Mouse (Mus musculus) WW6 (cell line): Measurements from ENCODE around the gene Fam155a.

Experiments
- DNase-seq: peaks from one replicate; pipeline ENCODE4 v3.0.0-alpha.2; 2013; ENCODE audit warnings: low read depth, low spot score

The Fam155a gene

DNA sequence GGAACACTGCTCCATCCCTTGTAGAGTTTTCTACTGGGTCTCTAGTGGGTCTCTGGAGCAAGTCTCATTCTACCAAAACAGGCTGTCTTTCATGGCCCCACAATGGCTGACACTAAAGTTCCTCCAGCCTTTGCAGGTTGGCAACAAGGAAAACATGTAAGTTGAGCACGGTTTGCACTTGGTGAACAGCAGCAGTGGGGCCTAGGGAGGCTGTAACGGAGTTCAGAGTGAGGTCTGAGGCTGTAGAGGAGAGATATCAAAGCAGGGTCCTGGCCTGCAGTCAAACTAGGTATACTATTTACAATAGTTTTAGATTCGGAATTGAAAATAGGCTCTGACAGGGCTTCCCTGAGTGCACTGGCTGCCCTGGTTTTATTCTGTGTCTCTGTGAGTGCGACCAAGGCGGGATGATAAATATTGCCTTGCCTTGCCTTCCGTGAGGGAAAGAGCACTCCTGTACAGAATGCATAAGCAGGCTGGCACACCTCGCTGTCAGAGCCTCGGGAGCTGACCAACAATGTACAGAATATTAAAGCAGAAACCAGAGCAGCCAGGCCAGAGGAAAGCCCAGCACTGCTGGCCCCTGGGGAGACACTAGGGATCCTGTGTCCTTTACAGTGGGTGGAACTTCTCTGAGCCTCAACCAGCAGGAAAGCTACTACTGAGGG lies 277.3 kb downstream of the Fam155a start:
- no peak for DNase-seq

- no peak for DNase-seq
Observed at GRCm38 (mm10) chr8:9482565-9482964, 288.4 kb downstream of the Fam155a start.

GRCm38 (mm10) chr8:9471290-9471689 lies 299.7 kb downstream of the Fam155a start:
- DNase-seq = no peak

DNA sequence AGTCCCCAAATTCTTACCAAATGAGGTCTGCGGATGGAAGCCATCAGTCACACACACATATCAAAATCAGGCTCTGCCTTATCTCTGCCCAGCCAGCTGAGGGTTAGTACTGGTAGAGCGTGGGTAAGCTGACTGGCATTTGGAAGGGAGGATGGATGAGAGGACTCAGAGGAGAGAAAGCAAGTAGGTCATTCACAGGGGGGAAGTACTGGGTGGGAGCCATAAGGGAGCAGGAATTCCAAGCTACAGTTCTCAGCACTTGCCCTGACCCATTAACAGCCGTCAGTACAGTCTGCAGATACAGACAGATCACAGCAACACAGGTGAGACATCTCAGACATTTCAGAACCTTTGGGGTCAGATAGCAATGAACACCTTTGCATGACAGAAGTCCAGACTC lies 300.8 kb downstream of the Fam155a start:
- no peak for DNase-seq

GRCm38 (mm10) chr8:9461111-9461510 lies 309.9 kb downstream of the Fam155a start:
- DNase-seq = no peak

- DNase-seq = no peak
Observed at GRCm38 (mm10) chr8:9460707-9461106, 310.3 kb downstream of the Fam155a start.

- no peak for DNase-seq
Observed at GRCm38 (mm10) chr8:9458614-9459013, 312.3 kb downstream of the Fam155a start.

- DNase-seq = no peak
Observed at GRCm38 (mm10) chr8:9455138-9455537, 315.8 kb downstream of the Fam155a start.

- DNase-seq = no peak
Observed at GRCm38 (mm10) chr8:9453742-9454141, 317.2 kb downstream of the Fam155a start.

GRCm38 (mm10) chr8:9451543-9451942 lies 319.4 kb downstream of the Fam155a start:
- DNase-seq = no peak

DNA sequence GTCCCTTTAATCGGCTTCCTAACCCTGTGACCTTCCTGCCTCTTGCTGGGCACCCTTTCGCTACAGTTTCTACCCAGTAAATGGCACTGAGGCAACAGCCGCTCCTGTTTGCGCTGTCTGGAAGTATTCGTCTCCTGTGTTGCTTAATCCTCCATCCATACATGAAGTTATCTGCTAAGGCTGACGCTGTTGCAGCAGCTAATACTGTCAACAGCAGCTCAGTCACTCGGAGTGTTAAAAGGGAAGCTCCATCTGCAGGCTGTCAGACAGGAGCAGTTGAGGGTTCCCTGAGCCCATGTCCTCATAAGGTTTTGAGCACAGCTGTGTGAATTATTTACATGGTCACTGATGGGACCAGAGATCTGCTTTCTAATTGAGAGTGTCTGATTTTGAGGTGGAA lies 322.3 kb downstream of the Fam155a start:
- no peak for DNase-seq

- DNase-seq = no peak
Observed at GRCm38 (mm10) chr8:9437822-9438221, 333.1 kb downstream of the Fam155a start.

GRCm38 (mm10) chr8:9435501-9435900 lies 335.5 kb downstream of the Fam155a start:
- DNase-seq = no peak

DNA sequence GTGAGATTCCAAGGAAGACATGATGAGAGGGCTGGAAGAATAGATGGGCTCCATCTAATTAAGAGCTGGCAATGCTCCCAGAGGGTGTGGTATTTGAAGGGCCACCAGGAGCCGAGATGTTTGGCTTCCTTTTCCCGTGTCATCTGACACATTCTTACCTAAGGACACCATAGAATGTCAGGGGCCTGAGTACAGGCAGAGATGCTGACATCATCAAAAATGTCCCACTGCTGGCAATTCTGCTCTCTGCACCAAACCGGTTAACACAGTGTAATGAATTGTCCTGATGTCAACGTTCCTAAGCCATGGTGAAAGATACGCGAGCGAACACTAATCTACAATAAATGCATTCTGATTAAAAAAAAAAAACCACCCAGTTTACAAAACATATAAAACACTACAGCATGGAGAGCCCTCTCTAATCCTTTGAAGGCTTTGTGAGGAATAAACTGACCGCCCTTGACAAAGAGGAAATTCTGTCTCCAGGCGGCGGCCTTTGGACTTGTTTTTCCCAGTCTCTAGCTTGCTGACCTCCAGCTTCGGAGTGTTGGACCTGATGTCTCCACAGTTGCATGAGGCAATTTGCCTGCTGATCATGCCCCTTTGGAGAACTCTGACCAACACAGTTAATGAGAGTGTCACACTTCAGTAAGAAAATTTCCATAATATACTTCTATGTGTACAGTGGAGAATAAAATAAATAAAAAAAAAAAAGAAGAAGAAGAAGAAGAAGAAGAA lies 338.2 kb downstream of the Fam155a start:
- no peak for DNase-seq

DNA sequence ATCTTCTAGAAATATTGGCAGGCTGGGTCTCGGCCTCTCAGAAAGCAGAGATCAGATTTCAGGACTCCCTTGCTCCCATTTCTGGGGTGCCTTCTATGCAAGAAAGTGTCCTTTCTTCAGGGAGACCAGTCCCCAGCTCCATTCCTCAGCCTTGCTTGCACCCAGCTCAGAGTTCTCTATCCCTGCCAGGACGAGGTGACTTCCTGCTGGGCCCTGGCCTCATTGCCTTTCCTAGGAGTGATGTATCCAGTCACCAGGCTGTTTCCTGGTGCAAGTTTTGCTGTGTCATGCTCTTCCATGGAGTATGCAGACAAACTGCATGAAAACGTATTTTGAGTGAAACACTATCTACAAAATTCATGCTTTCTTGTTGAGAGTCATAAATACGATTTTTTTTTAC lies 342.1 kb downstream of the Fam155a start:
- DNase-seq = no peak

GRCm38 (mm10) chr8:9424069-9424468 lies 346.9 kb downstream of the Fam155a start:
- no peak for DNase-seq

GRCm38 (mm10) chr8:9423590-9423989 lies 347.4 kb downstream of the Fam155a start:
- DNase-seq = no peak

DNA sequence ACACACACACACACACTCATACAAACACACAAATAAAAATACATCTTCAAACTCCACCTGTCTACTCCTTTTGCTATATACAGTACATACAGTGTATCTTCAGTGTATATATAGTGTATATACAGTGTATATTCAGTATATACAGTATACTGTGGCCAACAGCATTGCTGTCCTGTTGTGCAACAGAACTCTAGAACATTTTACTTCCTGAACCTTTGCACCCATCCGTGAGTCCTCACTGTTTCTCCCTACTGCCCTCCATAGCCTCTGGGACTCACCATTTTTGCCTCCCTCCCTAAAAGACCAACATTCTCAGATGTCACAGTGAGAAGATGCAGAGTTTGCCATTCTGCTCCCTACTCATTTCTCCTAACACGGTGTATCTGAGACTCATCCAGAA lies 347.8 kb downstream of the Fam155a start:
- no peak for DNase-seq

DNA sequence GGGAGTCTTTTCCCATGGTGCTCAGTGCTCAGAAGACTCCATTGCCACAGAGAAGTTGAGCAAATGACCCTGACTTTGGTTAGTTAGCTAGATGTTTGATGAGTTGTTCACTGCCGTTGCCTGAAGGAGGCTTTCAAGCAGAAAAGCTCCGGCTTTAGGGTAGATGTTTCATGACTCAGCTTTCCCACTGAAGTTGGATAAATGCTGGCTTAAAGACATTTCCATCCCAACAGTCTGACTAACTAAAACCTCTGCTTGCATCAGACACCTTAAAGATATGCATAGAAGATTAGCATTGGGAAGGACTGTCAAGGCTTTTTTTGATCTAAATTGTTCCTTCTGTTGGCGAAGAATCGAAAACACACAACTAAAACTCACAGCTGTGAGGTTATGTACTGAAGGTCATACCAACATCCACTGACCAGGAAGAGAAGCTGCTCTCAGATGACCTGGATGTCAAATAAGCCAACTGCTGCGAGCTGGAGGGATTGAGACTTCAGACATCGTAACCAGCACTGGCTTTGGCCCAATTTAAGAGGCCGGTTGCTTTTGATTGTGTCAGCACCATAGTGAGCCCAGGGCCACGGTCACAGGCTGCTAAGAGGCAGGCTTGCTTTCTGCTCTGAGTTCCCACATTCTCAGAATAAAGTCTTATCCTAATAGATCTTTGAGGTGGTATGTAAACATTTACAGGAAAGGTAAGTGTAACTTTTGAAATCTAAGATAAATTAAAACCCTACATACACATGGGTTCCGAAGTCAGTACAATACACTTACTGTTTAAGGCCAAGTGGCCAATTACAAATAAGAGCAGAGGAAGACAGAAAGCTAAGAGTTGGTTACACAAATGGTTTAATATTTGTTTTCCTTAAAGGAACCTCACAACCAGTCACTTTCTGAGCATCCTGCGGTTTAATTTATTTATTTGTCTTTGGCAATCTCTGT lies 351.8 kb downstream of the Fam155a start:
- no peak for DNase-seq

- DNase-seq = no peak
Observed at GRCm38 (mm10) chr8:9416189-9416588, 354.8 kb downstream of the Fam155a start.

DNA sequence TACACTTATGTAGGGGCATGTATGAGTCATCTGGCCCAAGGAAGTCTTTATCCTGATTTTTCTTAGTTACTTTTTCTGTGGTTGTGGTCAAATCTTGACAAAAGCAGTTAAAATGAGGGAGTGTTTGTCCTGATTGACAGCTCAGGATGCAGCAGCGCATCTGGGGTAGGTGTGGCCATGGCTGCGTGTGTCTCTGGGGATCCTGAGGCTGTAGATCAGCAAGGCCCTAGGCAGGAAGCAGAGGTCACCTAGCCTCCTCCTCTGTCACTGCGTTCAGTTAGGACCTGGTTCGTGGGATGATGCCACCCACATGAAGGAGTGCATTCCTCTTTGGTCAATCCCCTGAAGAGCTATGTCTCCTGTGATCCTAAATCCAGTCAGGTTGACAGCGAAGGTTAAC lies 362.5 kb downstream of the Fam155a start:
- DNase-seq = no peak

GRCm38 (mm10) chr8:9406204-9406603 lies 364.8 kb downstream of the Fam155a start:
- DNase-seq = no peak
